Mouse (Mus musculus) frontal cortex, postnatal 36 days (tissue): ENCODE measurements around the gene Rap1b.

Experiments
- DNase-seq, 2 experiments: peaks; one replicate each; pipeline ENCODE4 v3.0.0; 2022; ENCODE audit warnings: low spot score in 2 of 2

Gene Rap1b

GRCm38 (mm10) chr10:117771131-117771510, 74.7 kb downstream of the Rap1b start:
- no peak for DNase-seq

- DNase-seq, result no peak
These were observed 75.3 kb downstream of the Rap1b start for GRCm38 (mm10) chr10:117770286-117771130.

DNA sequence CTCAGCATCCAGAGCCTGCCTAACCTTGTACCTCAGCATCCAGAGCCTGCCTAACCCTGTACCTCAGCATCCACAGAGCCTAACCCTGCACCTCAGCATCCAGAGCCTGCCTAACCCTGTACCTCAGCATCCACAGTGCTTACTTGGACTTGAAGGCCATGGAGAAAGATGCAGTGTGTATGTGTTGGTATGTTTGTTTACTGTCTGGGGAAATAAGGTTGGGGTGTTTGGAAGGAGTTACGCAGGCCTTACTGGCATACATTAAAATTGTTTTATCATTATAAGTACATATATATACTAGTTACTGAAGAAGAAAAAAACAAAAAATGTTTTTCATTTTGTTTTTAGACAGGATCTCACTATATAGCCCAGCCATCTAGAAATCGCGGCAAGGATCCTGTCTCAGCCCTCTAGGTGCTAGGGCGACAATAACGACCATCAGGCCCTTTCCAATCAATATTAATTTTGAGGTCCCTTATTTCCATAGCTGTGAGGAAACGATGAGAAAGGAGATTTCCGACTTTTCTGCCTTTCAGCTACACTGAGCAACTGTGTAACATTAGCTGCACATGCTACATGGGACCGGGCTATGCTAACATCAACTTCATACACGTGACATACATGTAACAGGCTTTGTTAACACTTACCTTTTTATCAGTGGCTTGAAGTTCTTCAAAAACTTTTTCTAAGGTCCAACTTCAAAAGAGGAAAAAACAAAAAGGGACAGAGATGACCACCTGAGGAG, 76.1 kb downstream of the Rap1b start:
- DNase-seq, result no peak

DNA sequence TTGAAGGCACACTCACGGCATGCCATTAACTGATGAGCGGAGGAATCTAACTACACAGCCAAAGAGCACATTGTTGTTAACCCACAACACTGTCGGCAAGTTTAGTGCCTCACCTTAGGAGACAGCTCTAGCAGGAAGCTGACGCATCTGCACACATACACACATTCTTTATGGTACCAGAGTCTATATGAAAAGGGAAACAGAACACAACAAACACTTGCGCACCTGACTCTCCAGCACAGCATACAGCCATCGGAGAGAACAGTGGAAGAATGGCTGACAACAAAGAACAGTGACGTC, 77.7 kb downstream of the Rap1b start:
- DNase-seq, result no peak

- DNase-seq, result no peak
These were observed 78.3 kb downstream of the Rap1b start for GRCm38 (mm10) chr10:117767286-117768140.

- no peak for DNase-seq
These were observed 79.0 kb downstream of the Rap1b start for GRCm38 (mm10) chr10:117766896-117767160.

DNA sequence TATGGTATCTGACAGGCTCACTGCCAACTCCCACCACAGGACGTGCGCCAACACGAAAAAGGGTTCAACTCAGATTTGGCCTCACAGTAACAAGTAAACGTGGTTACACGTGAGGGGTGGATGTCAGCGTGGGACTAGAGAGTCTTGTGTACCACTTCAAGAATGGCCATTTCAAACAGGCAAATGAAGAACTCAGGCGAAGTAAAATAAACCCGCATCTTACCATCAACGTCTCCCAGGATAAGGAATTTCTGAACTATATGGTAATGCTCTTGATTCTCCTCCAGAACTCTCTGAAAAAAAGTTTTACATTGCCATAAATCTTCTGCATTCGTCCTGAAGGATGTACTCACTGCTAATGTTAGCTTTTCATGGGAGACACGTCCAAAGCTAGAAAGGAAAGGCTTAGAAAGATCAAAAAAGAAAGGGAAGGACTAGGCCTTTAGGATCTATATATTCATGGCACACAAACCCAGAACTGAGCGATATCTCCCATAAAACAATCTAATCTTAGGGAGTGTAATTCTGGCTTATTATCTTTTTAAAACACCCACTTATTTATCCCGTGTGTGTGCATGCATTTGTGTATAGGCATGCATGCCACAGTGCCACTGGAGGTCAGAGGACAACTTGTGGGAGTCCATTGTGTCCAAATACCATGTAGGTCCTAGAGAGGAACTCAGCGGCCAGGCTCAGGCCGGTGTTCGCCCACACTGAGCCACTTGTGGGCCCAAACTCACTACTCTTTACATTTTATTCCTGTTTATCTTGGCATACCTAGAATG, 79.5 kb downstream of the Rap1b start:
- no peak for DNase-seq

- no peak for DNase-seq
These were observed 80.5 kb downstream of the Rap1b start for GRCm38 (mm10) chr10:117765116-117765894.

GRCm38 (mm10) chr10:117764598-117764997, 81.2 kb downstream of the Rap1b start:
- DNase-seq, result no peak
